Mouse (Mus musculus) liver, embryonic 15.5 days (tissue): ENCODE data around the gene Jak1. TPM values are rescaled to one million over a fixed set of nuclear protein-coding genes. Genes with fewer than 3 reads are reported as not detected.
A peak's percentile ranks its signal among the peaks of the same experiment; 100 is the strongest.

Experiments
- ATAC-seq: fragments of 200-750 bp; cut with Nextera tagmentation; 2 replicates; pipeline ENCODE4 v1.8.0; 2017; ENCODE audit warnings: moderate number of reproducible peaks, mild to moderate bottlenecking, moderate library complexity; ENCODE audit not compliant: insufficient read depth
- H3K27ac ChIP-seq: fragments of 300-500 bp; sonication (generic); replicated peaks from 2 replicates; pipeline ENCODE4 v1.5.1; 2015; ENCODE audit warnings: mild to moderate bottlenecking, inconsistent platforms
- H3K27me3 ChIP-seq: fragments of 300-500 bp; sonication (generic); 2 replicates; pipeline ENCODE4 v1.6.1; 2015; ENCODE audit warnings: mild to moderate bottlenecking, inconsistent platforms
- H3K36me3 ChIP-seq: fragments of 300-500 bp; sonication (generic); replicated peaks from 2 replicates; pipeline ENCODE4 v1.6.1; 2015; ENCODE audit warnings: moderate library complexity, mild to moderate bottlenecking, inconsistent platforms
- H3K4me1 ChIP-seq: fragments of 300-500 bp; sonication (generic); replicated peaks from 2 replicates; pipeline ENCODE4 v1.6.1; 2015; ENCODE audit warnings: inconsistent platforms
- H3K4me2 ChIP-seq: fragments of 300-500 bp; sonication (generic); 2 replicates; pipeline ENCODE4 v1.6.1; 2015; ENCODE audit warnings: moderate library complexity, mild to moderate bottlenecking, inconsistent platforms
- H3K4me3 ChIP-seq: fragments of 300-500 bp; sonication (generic); replicated peaks from 2 replicates; pipeline ENCODE4 v1.5.1; 2015; ENCODE audit warnings: mild to moderate bottlenecking, inconsistent platforms
- H3K9ac ChIP-seq: fragments of 300-500 bp; sonication (generic); 2 replicates; pipeline ENCODE4 v1.6.1; 2015; ENCODE audit warnings: moderate library complexity, mild to moderate bottlenecking, inconsistent platforms
- H3K9me3 ChIP-seq: fragments of 300-500 bp; sonication (generic); replicated peaks from 2 replicates; pipeline ENCODE4 v1.6.1; 2016; ENCODE audit warnings: inconsistent platforms
- WGBS: fragments of 180-500 bp; shearing (Covaris S2); methylation state at CpG from one replicate; pipeline ENCODE4 v1.1.7; 2015; ENCODE audit warnings: mixed read lengths; ENCODE audit not compliant: insufficient replicate concordance; 5-methylcytosine and 5-hydroxymethylcytosine counted together
- polyA plus RNA-seq: library from polyadenylated mRNA; unstranded; fragments of >200 nt; fragmentation: Nextera tagmentation; extraction: Ambion mirVana; gene quantifications from 2 replicates; pipeline ENCODE4 v1.2.1, GENCODE M21; 2015

The Jak1 gene
- polyA plus RNA-seq, 1 experiment from 2014 or later = 42.4 TPM

- Histone ChIP-seq H3K9me3 (no peaks in the 10 kb centered on the region), H3K27ac (peak overlapping the region; percentile 21), H3K4me1 (peaks cover 73% of the 10 kb centered on the region), H3K9ac (peak overlapping the region; percentile 2; the same call in 1 of the 2 replicates), H3K27me3 (no peaks in the 10 kb centered on the region), H3K4me3 (no peak overlapping the region), H3K36me3 (no peaks in the 10 kb centered on the region), H3K4me2 (peak overlapping the region; percentile 25)
- 0 out of 2 replicates have a peak, but pooled peaks have one; percentile 33 for ATAC-seq
- 23% methylated on average over 13 of the region's 13 CpGs for WGBS
Observed at GRCm38 (mm10) chr4:101252781-101253622, 12.1 kb downstream of the Jak1 start.

- Histone ChIP-seq H3K4me2 (no peak overlapping the region), H3K4me3 (no peak overlapping the region), H3K4me1 (peaks cover 82% of the 10 kb centered on the region), H3K36me3 (no peaks in the 10 kb centered on the region), H3K9me3 (no peaks in the 10 kb centered on the region), H3K27ac (no peak overlapping the region), H3K27me3 (no peaks in the 10 kb centered on the region), H3K9ac (no peak overlapping the region)
- ATAC-seq = no peak
Observed at GRCm38 (mm10) chr4:101252016-101252415, 13.1 kb downstream of the Jak1 start.

GRCm38 (mm10) chr4:101249977-101250743, 14.9 kb downstream of the Jak1 start:
- Histone ChIP-seq H3K27me3 (no peaks in the 10 kb centered on the region), H3K36me3 (no peaks in the 10 kb centered on the region), H3K4me1 (peaks cover 84% of the 10 kb centered on the region), H3K4me2 (no peak overlapping the region), H3K9ac (no peak overlapping the region), H3K4me3 (no peak overlapping the region), H3K27ac (peak overlapping the region; percentile 58; the same call in 1 of the 2 replicates), H3K9me3 (no peaks in the 10 kb centered on the region)
- ATAC-seq = no peak
- WGBS = 18% methylated on average over 5 of the region's 6 CpGs

- Histone ChIP-seq H3K27me3 (no peaks in the 10 kb centered on the region), H3K27ac (peak overlapping the region; percentile 72), H3K9ac (peak overlapping the region; percentile 20; the same call in 1 of the 2 replicates), H3K36me3 (no peaks in the 10 kb centered on the region), H3K4me3 (no peak overlapping the region), H3K4me1 (peaks cover 72% of the 10 kb centered on the region), H3K9me3 (no peaks in the 10 kb centered on the region), H3K4me2 (peak overlapping the region; percentile 37; the same call in 1 of the 2 replicates)
- WGBS = 12% methylated on average over 2 of the region's 2 CpGs
- ATAC-seq = peak; percentile 45; the same call in 1 of the 2 replicates
Observed at GRCm38 (mm10) chr4:101247355-101247754, 17.7 kb downstream of the Jak1 start.

GRCm38 (mm10) chr4:101246569-101246968, 18.5 kb downstream of the Jak1 start:
- Histone ChIP-seq H3K4me2 (peak overlapping the region; percentile 53), H3K27me3 (no peaks in the 10 kb centered on the region), H3K27ac (peak overlapping the region; percentile 84), H3K4me1 (peaks cover 65% of the 10 kb centered on the region), H3K4me3 (peak overlapping the region; percentile 26; the same call in 1 of the 2 replicates), H3K36me3 (no peaks in the 10 kb centered on the region), H3K9me3 (no peaks in the 10 kb centered on the region), H3K9ac (no peak overlapping the region)
- peak; percentile 89 for ATAC-seq
- 22% methylated on average over 2 of the region's 2 CpGs for WGBS

GRCm38 (mm10) chr4:101244257-101245011, 20.6 kb downstream of the Jak1 start:
- peak overlapping the region; percentile 53; the same call in 1 of the 2 replicates for H3K27ac ChIP-seq
- H3K36me3 ChIP-seq = no peaks in the 10 kb centered on the region
- H3K4me2 ChIP-seq = no peak overlapping the region
- no peak for ATAC-seq
- no peak overlapping the region for H3K4me3 ChIP-seq
- H3K27me3 ChIP-seq = no peaks in the 10 kb centered on the region
- H3K9me3 ChIP-seq = no peaks in the 10 kb centered on the region
- 37% methylated on average over 6 of the region's 6 CpGs for WGBS
- peaks cover 65% of the 10 kb centered on the region for H3K4me1 ChIP-seq
- peak overlapping the region; percentile 27; the same call in 1 of the 2 replicates for H3K9ac ChIP-seq

GRCm38 (mm10) chr4:101240875-101241173, 24.3 kb downstream of the Jak1 start:
- no peaks in the 10 kb centered on the region for H3K36me3 ChIP-seq
- H3K4me3 ChIP-seq = no peak overlapping the region
- WGBS = 84% methylated on average over 3 of the region's 3 CpGs
- H3K4me2 ChIP-seq = no peak overlapping the region
- H3K27me3 ChIP-seq = no peaks in the 10 kb centered on the region
- ATAC-seq = no peak
- no peak overlapping the region for H3K9ac ChIP-seq
- H3K27ac ChIP-seq = no peak overlapping the region
- H3K4me1 ChIP-seq = peaks cover 70% of the 10 kb centered on the region
- no peaks in the 10 kb centered on the region for H3K9me3 ChIP-seq

GRCm38 (mm10) chr4:101240163-101240874, 24.8 kb downstream of the Jak1 start:
- Histone ChIP-seq H3K9ac (no peak overlapping the region), H3K4me2 (no peak overlapping the region), H3K27ac (no peak overlapping the region), H3K36me3 (no peaks in the 10 kb centered on the region), H3K4me1 (peaks cover 70% of the 10 kb centered on the region), H3K27me3 (no peaks in the 10 kb centered on the region), H3K9me3 (no peaks in the 10 kb centered on the region), H3K4me3 (no peak overlapping the region)
- WGBS = 53% methylated on average over 5 of the region's 5 CpGs
- no peak for ATAC-seq

- WGBS = 73% methylated on average over 3 of the region's 3 CpGs
- peak overlapping the region; percentile 31; the same call in 1 of the 2 replicates for H3K4me2 ChIP-seq
Observed at GRCm38 (mm10) chr4:101239313-101240162, 25.5 kb downstream of the Jak1 start.

More at GRCm38 (mm10) chr4:101239313-101240162, 25.5 kb downstream of the Jak1 start:
- Histone ChIP-seq H3K9ac (no peak overlapping the region), H3K27me3 (no peaks in the 10 kb centered on the region), H3K4me1 (peaks cover 70% of the 10 kb centered on the region), H3K27ac (peak overlapping the region; percentile 41; the same call in 1 of the 2 replicates), H3K4me3 (no peak overlapping the region), H3K36me3 (no peaks in the 10 kb centered on the region), H3K9me3 (no peaks in the 10 kb centered on the region)
- ATAC-seq = peak; percentile 79
